Mouse (Mus musculus): ENCODE data around the gene Kynu.

GRCm38 (mm10) chr2:43674098-43674497 is 119.0 kb downstream of the Kynu start:
- TF ChIP-seq CTCF (IDR thresholded peaks at IDR 0.05) = no peak
- no peak for TF ChIP-seq POLR2A (IDR thresholded peaks at IDR 0.05; ENCODE audit: insufficient read depth, low read depth, low read length)
